13 mouse cellular contexts compared by ENCODE assay signal in genomic region chr17:4864901-4865300, GRCm38 (mm10).
A peak's percentile ranks its signal among the peaks of the same experiment; 100 is the strongest.
DNase-seq lines count a peak whose midpoint lies in the region; ATAC-seq and TF ChIP-seq lines count a peak whose summit lies in the region.
"Had no signal": no experiment of that assay in that cellular context is flagged by ENCODE, and none has a peak within 500 bp of the region (broad histone marks: within the 10 kb centered on the region; RNA-seq: fewer than 3 reads in every experiment).

No protein-coding gene starts in this region.

- 0 out of 2 replicates have a peak overlapping the region, but pooled peaks have one; percentile 64 for H3K9ac ChIP-seq in embryonic facial prominence, embryonic 13.5 days
- no peak overlapping the region for H3K9ac ChIP-seq in liver, adult 2 months (ENCODE audit: low read depth, low read length)
- no peak overlapping the region for H3K9ac ChIP-seq in liver, embryonic 11.5 days (ENCODE audit: low read depth, low read length)
- H3K9ac ChIP-seq in stomach, embryonic 15.5 days, result no peak overlapping the region
- H3K9ac ChIP-seq in intestine, embryonic 16.5 days (ENCODE audit: low read depth, low read length), result no peak overlapping the region
- H3K9ac ChIP-seq: hindbrain, embryonic 12.5 days; liver, postnatal 0 days had no signal

- peaks cover 24% of the 10 kb centered on the region for H3K4me1 ChIP-seq in embryonic facial prominence, embryonic 13.5 days
- H3K4me1 ChIP-seq in embryonic facial prominence, embryonic 10.5 days, result peaks cover 15% of the 10 kb centered on the region
- peaks cover 2% of the 10 kb centered on the region; the same call in 1 of the 2 replicates for H3K4me1 ChIP-seq in liver, adult 2 months (ENCODE audit: control insufficient read depth, insufficient read depth, low read length)
- H3K4me1 ChIP-seq in liver, embryonic 11.5 days (replicated peaks; ENCODE audit: control insufficient read depth, insufficient read depth, low read length), result no peaks in the 10 kb centered on the region
- peaks cover 19% of the 10 kb centered on the region for H3K4me1 ChIP-seq in stomach, embryonic 15.5 days
- peaks cover 7% of the 10 kb centered on the region; the same call in 1 of the 2 replicates for H3K4me1 ChIP-seq in intestine, embryonic 16.5 days (ENCODE audit: control insufficient read depth, insufficient read depth, low read length)

- no peak for TF ChIP-seq POLR2A in liver, adult 2 months (IDR thresholded peaks at IDR 0.05; ENCODE audit: extremely low read depth, insufficient read depth, low read length)

- peak overlapping the region; percentile 58 for H3K4me2 ChIP-seq in embryonic facial prominence, embryonic 13.5 days
- no peak overlapping the region for H3K4me2 ChIP-seq in liver, embryonic 11.5 days
- no peak overlapping the region; the same call in 1 of the 2 replicates for H3K4me2 ChIP-seq in stomach, embryonic 15.5 days
- H3K4me2 ChIP-seq in intestine, embryonic 16.5 days (ENCODE audit: low read depth, low read length), result no peak overlapping the region

- no peaks in the 10 kb centered on the region for H3K9me3 ChIP-seq in embryonic facial prominence, embryonic 13.5 days
- no peaks in the 10 kb centered on the region for H3K9me3 ChIP-seq in embryonic facial prominence, embryonic 10.5 days
- H3K9me3 ChIP-seq in liver, embryonic 11.5 days (ENCODE audit: control insufficient read depth, low read length), result no peaks in the 10 kb centered on the region
- no peaks in the 10 kb centered on the region for H3K9me3 ChIP-seq in stomach, embryonic 15.5 days
- no peaks in the 10 kb centered on the region for H3K9me3 ChIP-seq in intestine, embryonic 16.5 days (ENCODE audit: control insufficient read depth, low read length)
- H3K9me3 ChIP-seq: hindbrain, embryonic 12.5 days had no signal

- no peak for ATAC-seq in embryonic facial prominence, embryonic 13.5 days (ENCODE audit: insufficient number of reproducible peaks, insufficient read depth, low FRiP score, low TSS enrichment, low read depth)
- no peak for ATAC-seq in liver, embryonic 11.5 days (replicated peaks; ENCODE audit: low FRiP score)
- ATAC-seq in stomach, embryonic 15.5 days (ENCODE audit: insufficient read depth, low FRiP score, low read depth), result no peak
- ATAC-seq in intestine, embryonic 16.5 days, result no peak
- ATAC-seq: liver, postnatal 0 days had no signal

- no peaks in the 10 kb centered on the region for H3K27me3 ChIP-seq in embryonic facial prominence, embryonic 13.5 days
- H3K27me3 ChIP-seq in embryonic facial prominence, embryonic 10.5 days (replicated peaks; ENCODE audit: low read depth, poor library complexity, severe bottlenecking), result peaks cover 5% of the 10 kb centered on the region; the same call in 1 of the 2 replicates
- H3K27me3 ChIP-seq in liver, adult 2 months (ENCODE audit: control insufficient read depth, insufficient read depth, low read length), result no peaks in the 10 kb centered on the region
- H3K27me3 ChIP-seq in liver, embryonic 11.5 days (replicated peaks; ENCODE audit: control insufficient read depth, insufficient read depth, low read length), result no peaks in the 10 kb centered on the region
- H3K27me3 ChIP-seq in stomach, embryonic 15.5 days (replicated peaks), result no peaks in the 10 kb centered on the region
- H3K27me3 ChIP-seq in intestine, embryonic 16.5 days (replicated peaks; ENCODE audit: control insufficient read depth, insufficient read depth, low read length), result no peaks in the 10 kb centered on the region
- H3K27me3 ChIP-seq: hindbrain, embryonic 12.5 days had no signal

- 79% methylated on average over 10 of the region's 10 CpGs for WGBS in embryonic facial prominence, embryonic 13.5 days
- WGBS in embryonic facial prominence, embryonic 10.5 days, result 87% methylated on average over 10 of the region's 10 CpGs
- 82% methylated on average over 10 of the region's 10 CpGs for WGBS in liver, adult 2 months
- WGBS in liver, embryonic 11.5 days, result 85% methylated on average over 10 of the region's 10 CpGs
- WGBS in stomach, embryonic 15.5 days, result 76% methylated on average over 10 of the region's 10 CpGs
- WGBS in intestine, embryonic 16.5 days, result 80% methylated on average over 10 of the region's 10 CpGs

- no peaks in the 10 kb centered on the region for H3K79me2 ChIP-seq in liver, adult 2 months (ENCODE audit: control insufficient read depth, insufficient read depth, low read length)

- DNase-seq in embryonic facial prominence, embryonic 10.5 days (ENCODE audit: low spot score), result no peak
- peak; percentile 21 for DNase-seq in liver, adult 2 months (ENCODE audit: extremely low read depth, low read depth, low spot score)
- no peak for DNase-seq in liver, embryonic 11.5 days (ENCODE audit: low spot score)
- DNase-seq in gonadal fat pad, adult 2 months (ENCODE audit: low read depth), result peak; percentile 75
- DNase-seq in right cerebral cortex, adult 18-20 months, result no peak
- DNase-seq: adrenal gland, adult 8-10 months; kidney, adult 11 months; liver, postnatal 0 days had no signal

- no peaks in the 10 kb centered on the region for H3K36me3 ChIP-seq in embryonic facial prominence, embryonic 13.5 days
- no peaks in the 10 kb centered on the region for H3K36me3 ChIP-seq in embryonic facial prominence, embryonic 10.5 days (replicated peaks)
- H3K36me3 ChIP-seq in liver, adult 2 months (ENCODE audit: control insufficient read depth, insufficient read depth, low read length), result no peaks in the 10 kb centered on the region
- H3K36me3 ChIP-seq in liver, embryonic 11.5 days (ENCODE audit: control insufficient read depth, insufficient read depth, low read length), result no peaks in the 10 kb centered on the region
- no peaks in the 10 kb centered on the region for H3K36me3 ChIP-seq in stomach, embryonic 15.5 days
- no peaks in the 10 kb centered on the region for H3K36me3 ChIP-seq in intestine, embryonic 16.5 days (ENCODE audit: control insufficient read depth, insufficient read depth, low read length)
- H3K36me3 ChIP-seq: hindbrain, embryonic 12.5 days had no signal

- no peak overlapping the region for H3K4me3 ChIP-seq in embryonic facial prominence, embryonic 13.5 days
- no peak overlapping the region for H3K4me3 ChIP-seq in embryonic facial prominence, embryonic 10.5 days
- H3K4me3 ChIP-seq in liver, adult 2 months (ENCODE audit: insufficient read depth, low read depth, low read length), result no peak overlapping the region
- H3K4me3 ChIP-seq in liver, embryonic 11.5 days (ENCODE audit: low read depth, low read length), result no peak overlapping the region
- H3K4me3 ChIP-seq in stomach, embryonic 15.5 days (replicated peaks), result no peak overlapping the region
- no peak overlapping the region for H3K4me3 ChIP-seq in intestine, embryonic 16.5 days (ENCODE audit: low read length)
- H3K4me3 ChIP-seq: heart, adult 2 months; hindbrain, embryonic 12.5 days had no signal

- no peak for TF ChIP-seq CTCF in liver, adult 2 months (IDR thresholded peaks at IDR 0.05; ENCODE audit: low read depth, low read length)

- peak overlapping the region; percentile 86 for H3K27ac ChIP-seq in embryonic facial prominence, embryonic 13.5 days
- H3K27ac ChIP-seq in embryonic facial prominence, embryonic 10.5 days (replicated peaks), result no peak overlapping the region
- no peak overlapping the region for H3K27ac ChIP-seq in liver, adult 2 months (replicated peaks; ENCODE audit: insufficient read depth, low read depth, low read length)
- no peak overlapping the region for H3K27ac ChIP-seq in liver, embryonic 11.5 days (ENCODE audit: low read depth, low read length)
- 0 out of 2 replicates have a peak overlapping the region, but pooled peaks have one; percentile 52 for H3K27ac ChIP-seq in stomach, embryonic 15.5 days
- no peak overlapping the region for H3K27ac ChIP-seq in intestine, embryonic 16.5 days (ENCODE audit: low read length)
- H3K27ac ChIP-seq: heart, adult 2 months had no signal

Comparison
In these comparisons a context has a peak if more than half of its experiments do, and no peak if none do; other contexts are left out.
1. H3K27ac ChIP-seq: peak in embryonic facial prominence, embryonic 13.5 days (single experiment) and stomach, embryonic 15.5 days (single experiment); none in embryonic facial prominence, embryonic 10.5 days (single experiment), liver, adult 2 months (single experiment), liver, embryonic 11.5 days (single experiment) and intestine, embryonic 16.5 days (single experiment).
2. DNase-seq: peak in liver, adult 2 months (single experiment) and gonadal fat pad, adult 2 months (single experiment); none in embryonic facial prominence, embryonic 10.5 days (single experiment), liver, embryonic 11.5 days (single experiment) and right cerebral cortex, adult 18-20 months (single experiment).